Mouse (Mus musculus): ENCODE results near the gene Mettl7b. TPM values are rescaled to one million over a fixed set of nuclear protein-coding genes. Genes with fewer than 3 reads are reported as not detected.
A peak's percentile ranks its signal among the peaks of the same experiment; 100 is the strongest.

The Mettl7b gene
- total RNA-seq, 2 experiments from 2014 or later = not detected

GRCm38 (mm10) chr10:128950208-128950887 lies 10.4 kb downstream of the Mettl7b start:
- ATAC-seq (replicated peaks; ENCODE audit: low FRiP score, poor library complexity, severe bottlenecking) = no peak

- ATAC-seq (replicated peaks; ENCODE audit: low FRiP score, poor library complexity, severe bottlenecking) = no peak
These were observed 13.3 kb downstream of the Mettl7b start for GRCm38 (mm10) chr10:128947496-128947895.

- no peak for ATAC-seq (replicated peaks; ENCODE audit: low FRiP score, poor library complexity, severe bottlenecking)
These were observed 15.1 kb downstream of the Mettl7b start for GRCm38 (mm10) chr10:128945675-128946074.

- no peak for ATAC-seq (replicated peaks; ENCODE audit: low FRiP score, poor library complexity, severe bottlenecking)
These were observed 20.2 kb downstream of the Mettl7b start for GRCm38 (mm10) chr10:128940475-128941061.

GRCm38 (mm10) chr10:128938974-128939373 lies 21.8 kb downstream of the Mettl7b start:
- ATAC-seq (replicated peaks; ENCODE audit: low FRiP score, poor library complexity, severe bottlenecking) = no peak

GRCm38 (mm10) chr10:128938457-128938856 lies 22.3 kb downstream of the Mettl7b start:
- ATAC-seq (replicated peaks; ENCODE audit: low FRiP score, poor library complexity, severe bottlenecking) = no peak

- no peak for ATAC-seq (replicated peaks; ENCODE audit: low FRiP score, poor library complexity, severe bottlenecking)
These were observed 22.9 kb downstream of the Mettl7b start for GRCm38 (mm10) chr10:128937756-128938390.

- ATAC-seq (replicated peaks; ENCODE audit: low FRiP score, poor library complexity, severe bottlenecking) = no peak
These were observed 24.9 kb downstream of the Mettl7b start for GRCm38 (mm10) chr10:128935826-128936440.

- ATAC-seq (replicated peaks; ENCODE audit: low FRiP score, poor library complexity, severe bottlenecking) = no peak
These were observed 25.6 kb downstream of the Mettl7b start for GRCm38 (mm10) chr10:128934997-128935787.

GRCm38 (mm10) chr10:128933976-128934721 lies 26.6 kb downstream of the Mettl7b start:
- no peak for ATAC-seq (replicated peaks; ENCODE audit: low FRiP score, poor library complexity, severe bottlenecking)

GRCm38 (mm10) chr10:128933574-128933973 lies 27.2 kb downstream of the Mettl7b start, which contains the start of gene Itga7:
Gene Itga7, plus strand, starts transcription at chr10:128933818.
- ATAC-seq (replicated peaks; ENCODE audit: low FRiP score, poor library complexity, severe bottlenecking) = no peak

- no peak for ATAC-seq (replicated peaks; ENCODE audit: low FRiP score, poor library complexity, severe bottlenecking)
These were observed 29.3 kb downstream of the Mettl7b start for GRCm38 (mm10) chr10:128931441-128931840.

GRCm38 (mm10) chr10:128929638-128930378 lies 31.0 kb downstream of the Mettl7b start:
- no peak for ATAC-seq (replicated peaks; ENCODE audit: low FRiP score, poor library complexity, severe bottlenecking)

- ATAC-seq (replicated peaks; ENCODE audit: low FRiP score, poor library complexity, severe bottlenecking) = no peak
These were observed 32.4 kb downstream of the Mettl7b start for GRCm38 (mm10) chr10:128928356-128928755.

GRCm38 (mm10) chr10:128923935-128924334 lies 36.9 kb downstream of the Mettl7b start, which contains the start of gene Bloc1s1:
Gene Bloc1s1, minus strand, starts transcription at chr10:128924035.
- peak; percentile 9; the same call in 1 of the 2 replicates for ATAC-seq (replicated peaks; ENCODE audit: low FRiP score, poor library complexity, severe bottlenecking)

- ATAC-seq (replicated peaks; ENCODE audit: low FRiP score, poor library complexity, severe bottlenecking) = peak; percentile 97
These were observed 37.6 kb downstream of the Mettl7b start for GRCm38 (mm10) chr10:128923013-128923691.

- no peak for ATAC-seq (replicated peaks; ENCODE audit: low FRiP score, poor library complexity, severe bottlenecking)
These were observed 38.1 kb downstream of the Mettl7b start, which contains the start of gene Rdh5 for GRCm38 (mm10) chr10:128922822-128923012. Gene Rdh5, minus strand, starts transcription at chr10:128922888.
